Mouse (Mus musculus): Measurements from ENCODE around the gene Sh3pxd2a. TPM values are rescaled to one million over a fixed set of nuclear protein-coding genes. Genes with fewer than 3 reads are reported as not detected.

Gene Sh3pxd2a
- total and polyA plus RNA-seq, 3 experiments: 1.3 to 4.6 (median 3.2) TPM

DNA sequence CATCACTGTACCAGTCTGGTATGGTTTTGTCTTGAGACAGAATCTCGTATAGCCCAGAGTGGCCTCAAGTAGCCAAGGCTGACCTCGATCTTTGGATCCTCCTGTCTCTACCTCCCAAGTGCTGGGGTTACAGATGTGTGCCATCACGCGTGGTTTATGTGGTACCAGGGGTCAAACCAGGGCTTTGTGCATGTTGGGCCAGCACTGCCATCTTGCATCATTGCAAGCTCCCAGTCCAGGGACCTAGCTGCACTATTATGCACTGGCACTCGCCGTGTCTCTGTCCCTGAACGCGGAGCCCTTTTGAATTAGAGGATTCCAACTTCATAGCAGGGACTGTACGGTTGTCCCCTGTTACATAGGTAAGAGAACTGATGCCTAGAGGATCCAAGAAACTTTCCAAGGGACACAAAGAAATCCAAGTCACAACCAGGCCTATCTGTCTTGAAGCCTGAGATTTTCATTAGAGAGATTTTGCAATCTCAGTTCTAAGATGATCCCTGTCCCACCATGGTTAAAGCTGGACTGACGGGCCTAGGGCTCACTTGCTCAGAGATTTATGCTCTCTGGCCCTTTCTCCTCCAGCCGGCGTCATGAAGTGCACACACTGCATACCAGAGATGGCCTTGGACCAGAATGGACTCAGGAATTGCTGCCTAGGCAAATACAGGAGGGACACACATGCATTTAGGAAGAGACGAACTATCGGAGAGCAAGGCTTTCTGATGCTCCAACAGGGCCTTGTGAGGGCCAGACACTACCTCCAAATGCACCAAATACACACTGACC lies 157.9 kb downstream of the Sh3pxd2a start:
- TF ChIP-seq ZMIZ1 (IDR thresholded peaks at IDR 0.05; ENCODE audit: low read depth, low read length) (no peak), JUN (IDR thresholded peaks at IDR 0.05; ENCODE audit: insufficient read depth, low read depth, low read length) (no peak), TBP (conservative IDR thresholded peaks at IDR 0.05; ENCODE audit: low read depth, low read length) (no peak), EP300 (IDR thresholded peaks at IDR 0.05; ENCODE audit: low read length) (no peak), TCF12 (IDR thresholded peaks at IDR 0.05; ENCODE audit: low read depth, low read length) (no peak), POLR2AphosphoS2 (IDR thresholded peaks at IDR 0.05; ENCODE audit: low read depth, low read length) (no peak), MAFK (IDR thresholded peaks at IDR 0.05; ENCODE audit: insufficient replicate concordance, low read length) (no peak), UBTF (IDR thresholded peaks at IDR 0.05; ENCODE audit: low read depth, low read length) (no peak), USF2 (conservative IDR thresholded peaks at IDR 0.05; ENCODE audit: low read depth, low read length) (no peak), POLR2A (IDR thresholded peaks at IDR 0.05; ENCODE audit: low read depth, low read length) (no peak), MAZ (IDR thresholded peaks at IDR 0.05; ENCODE audit: low read depth, low read length) (no peak), BHLHE40 (IDR thresholded peaks at IDR 0.05; ENCODE audit: low read depth, low read length) (no peak), USF1 (IDR thresholded peaks at IDR 0.05; ENCODE audit: low read depth, low read length) (no peak), JUND (conservative IDR thresholded peaks at IDR 0.05; ENCODE audit: low read depth, low read length) (no peak), MEF2A (IDR thresholded peaks at IDR 0.05; ENCODE audit: borderline replicate concordance, low read depth, low read length) (no peak), MAX (IDR thresholded peaks at IDR 0.05; ENCODE audit: low read length) (no peak), ZKSCAN1 (IDR thresholded peaks at IDR 0.05; ENCODE audit: borderline replicate concordance, low read depth, low read length) (no peak), HCFC1 (IDR thresholded peaks at IDR 0.05; ENCODE audit: low read depth, low read length) (no peak)
- no peaks in the 10 kb centered on the region for H3K4me1 ChIP-seq (ENCODE audit: control insufficient read depth in 1 of 2, insufficient read depth in 2 of 2)
- no peaks in the 10 kb centered on the region for H3K27me3 ChIP-seq (replicated peaks)
- no peak overlapping the region for H3K9ac ChIP-seq (ENCODE audit: insufficient read depth, low read depth)
- H3K9me3 ChIP-seq (replicated peaks; ENCODE audit: low read length): no peaks in the 10 kb centered on the region
- H3K79me2 ChIP-seq (replicated peaks; ENCODE audit: control insufficient read depth, extremely low read depth, insufficient read depth, poor library complexity, severe bottlenecking): no peaks in the 10 kb centered on the region
- DNase-seq (ENCODE audit: extremely low read depth): no peak
- H3K27ac ChIP-seq (ENCODE audit: insufficient read depth, low read depth): no peak overlapping the region
- dilution Hi-C loops (cut with MboI; ENCODE audit: extremely low pct_ligation_motif_present, extremely low pct_unique_long_range_greater_than_20kb, low sequenced_read_pairs): no loop called here
- no peak overlapping the region for H3K4me3 ChIP-seq (replicated peaks in 1 of 3; ENCODE audit: low read depth in 2 of 3, low read length in 2 of 3, poor library complexity in 1 of 3)
- H3K4me2 ChIP-seq (ENCODE audit: insufficient read depth, low read depth, poor library complexity, severe bottlenecking): no peak overlapping the region
- peaks cover 0 to 51% of the 10 kb centered on the region in 2 experiments for H3K36me3 ChIP-seq (replicated peaks in 1 of 2; ENCODE audit: control insufficient read depth in 1 of 2, insufficient read depth in 1 of 2, low read length in 1 of 2)
- in situ Hi-C loops (cut with MboI; ENCODE audit: low pct_ligation_motif_present, low pct_unique_long_range_greater_than_20kb, low sequenced_read_pairs): no loop called here

- no peaks in the 10 kb centered on the region for H3K27me3 ChIP-seq (replicated peaks)
- no peak for DNase-seq (ENCODE audit: extremely low read depth)
- H3K79me2 ChIP-seq (replicated peaks; ENCODE audit: control insufficient read depth, extremely low read depth, insufficient read depth, poor library complexity, severe bottlenecking): no peaks in the 10 kb centered on the region
- peaks cover 0 to 45% of the 10 kb centered on the region in 2 experiments for H3K36me3 ChIP-seq (replicated peaks in 1 of 2; ENCODE audit: control insufficient read depth in 1 of 2, insufficient read depth in 1 of 2, low read length in 1 of 2)
- H3K4me1 ChIP-seq (ENCODE audit: control insufficient read depth in 1 of 2, insufficient read depth in 2 of 2): no peaks in the 10 kb centered on the region
- H3K9ac ChIP-seq (ENCODE audit: insufficient read depth, low read depth): no peak overlapping the region
- dilution Hi-C loops (cut with MboI; ENCODE audit: extremely low pct_ligation_motif_present, extremely low pct_unique_long_range_greater_than_20kb, low sequenced_read_pairs): no loop called here
- no peak overlapping the region for H3K4me3 ChIP-seq (replicated peaks in 1 of 3; ENCODE audit: low read depth in 2 of 3, low read length in 2 of 3, poor library complexity in 1 of 3)
- TF ChIP-seq USF1 (IDR thresholded peaks at IDR 0.05; ENCODE audit: low read depth, low read length): no peak
- no peak for TF ChIP-seq ZMIZ1 (IDR thresholded peaks at IDR 0.05; ENCODE audit: low read depth, low read length)
- TF ChIP-seq MEF2A (IDR thresholded peaks at IDR 0.05; ENCODE audit: borderline replicate concordance, low read depth, low read length): no peak
- no peak for TF ChIP-seq POLR2A (IDR thresholded peaks at IDR 0.05; ENCODE audit: low read depth, low read length)
- TF ChIP-seq TCF12 (IDR thresholded peaks at IDR 0.05; ENCODE audit: low read depth, low read length): no peak
- TF ChIP-seq CTCF (conservative IDR thresholded peaks at IDR 0.05 in 1 of 2, IDR thresholded peaks at IDR 0.05 in 1 of 2; ENCODE audit: low read depth in 2 of 2, low read length in 2 of 2): no peak
- no peak for TF ChIP-seq HCFC1 (IDR thresholded peaks at IDR 0.05; ENCODE audit: low read depth, low read length)
- no peak for TF ChIP-seq ZNF384 (IDR thresholded peaks at IDR 0.05; ENCODE audit: low read depth, low read length)
- TF ChIP-seq RCOR1 (conservative IDR thresholded peaks at IDR 0.05; ENCODE audit: low read depth, low read length): no peak
- no peak for TF ChIP-seq KAT2A (IDR thresholded peaks at IDR 0.05; ENCODE audit: insufficient replicate concordance, low read length)
- TF ChIP-seq IRF4 (IDR thresholded peaks at IDR 0.05; ENCODE audit: low read depth, low read length): no peak
- TF ChIP-seq MYC (IDR thresholded peaks at IDR 0.05; ENCODE audit: low read depth, low read length): no peak
- no peak for TF ChIP-seq MAX (IDR thresholded peaks at IDR 0.05; ENCODE audit: low read length)
- no peak for TF ChIP-seq SIN3A (IDR thresholded peaks at IDR 0.05; ENCODE audit: low read length)
- no peak for TF ChIP-seq MAZ (IDR thresholded peaks at IDR 0.05; ENCODE audit: low read depth, low read length)
- no peak for TF ChIP-seq GABPA (IDR thresholded peaks at IDR 0.05; ENCODE audit: insufficient replicate concordance, low read depth, low read length)
- TF ChIP-seq BHLHE40 (IDR thresholded peaks at IDR 0.05; ENCODE audit: low read depth, low read length): no peak
- H3K27ac ChIP-seq (ENCODE audit: insufficient read depth, low read depth): no peak overlapping the region
- H3K9me3 ChIP-seq (replicated peaks; ENCODE audit: low read length): no peaks in the 10 kb centered on the region
- in situ Hi-C loops (cut with MboI; ENCODE audit: low pct_ligation_motif_present, low pct_unique_long_range_greater_than_20kb, low sequenced_read_pairs): no loop called here
- H3K4me2 ChIP-seq (ENCODE audit: insufficient read depth, low read depth, poor library complexity, severe bottlenecking): no peak overlapping the region
Observed at GRCm38 (mm10) chr19:47305401-47305800, 158.8 kb downstream of the Sh3pxd2a start.

All from CH12.LX (cell line).